Mouse (Mus musculus) CH12.LX (cell line): ENCODE data around the gene Olfr351. TPM values are rescaled to one million over a fixed set of nuclear protein-coding genes. Genes with fewer than 3 reads are reported as not detected.

Experiments used
- DNase-seq: peaks from one replicate; pipeline ENCODE4 v3.0.0-alpha.2; 2013; ENCODE audit errors: extremely low read depth
- H3K27ac ChIP-seq: 2 replicates; pipeline ENCODE4 v1.5.1; 2012; ENCODE audit warnings: low read depth, mild to moderate bottlenecking, control low read depth, moderate library complexity; ENCODE audit not compliant: insufficient read depth
- H3K27me3 ChIP-seq: replicated peaks from 2 replicates; pipeline ENCODE3; 2012; ENCODE audit warnings: inconsistent platforms
- H3K36me3 ChIP-seq, 2 experiments: replicated peaks in 1 of 2; 2 replicates each; pipeline versions ENCODE3 to v1.6.1; 2012; ENCODE audit warnings: inconsistent platforms in 1 of 2, low read length in 1 of 2, mild to moderate bottlenecking in 1 of 2, mixed read lengths in 1 of 2, moderate library complexity in 1 of 2; ENCODE audit not compliant: control insufficient read depth in 1 of 2, insufficient read depth in 1 of 2
- H3K4me1 ChIP-seq, 2 experiments: 2 replicates each; pipeline ENCODE4 v1.6.1; 2012; ENCODE audit warnings: inconsistent platforms in 1 of 2, moderate library complexity in 1 of 2; ENCODE audit not compliant: insufficient read depth in 2 of 2, control insufficient read depth in 1 of 2
- H3K4me2 ChIP-seq: 2 replicates; pipeline ENCODE4 v1.6.1; 2012; ENCODE audit warnings: low read depth, mild to moderate bottlenecking, control low read depth; ENCODE audit not compliant: poor library complexity, insufficient read depth, severe bottlenecking
- H3K4me3 ChIP-seq, 3 experiments: fragments of 150-350 bp in 1 of 3; sonication (generic) in 1 of 3; replicated peaks in 1 of 3; 2 replicates each; pipeline versions ENCODE3 to v1.5.1; 2011 to 2012; ENCODE audit warnings: low read depth in 2 of 3, low read length in 2 of 3, mild to moderate bottlenecking in 2 of 3, moderate library complexity in 2 of 3, control low read depth in 1 of 3, improper control_type of control experiment in 1 of 3, inconsistent platforms in 1 of 3, mixed read lengths in 1 of 3; ENCODE audit not compliant: poor library complexity in 1 of 3
- H3K79me2 ChIP-seq: replicated peaks from 2 replicates; pipeline ENCODE4 v1.6.1; 2012; ENCODE audit warnings: mild to moderate bottlenecking, moderate library complexity; ENCODE audit not compliant: control insufficient read depth, poor library complexity, insufficient read depth, severe bottlenecking; ENCODE audit errors: extremely low read depth
- H3K9ac ChIP-seq: 2 replicates; pipeline ENCODE4 v1.6.1; 2012; ENCODE audit warnings: low read depth, mild to moderate bottlenecking, control low read depth, moderate library complexity; ENCODE audit not compliant: insufficient read depth
- H3K9me3 ChIP-seq: replicated peaks from 2 replicates; pipeline ENCODE3; 2012; ENCODE audit warnings: low read length, inconsistent platforms, mixed read lengths
- BHLHE40 ChIP-seq: IDR thresholded peaks from 2 replicates; pipeline ENCODE4 v1.6.1; 2011; ENCODE audit warnings: mild to moderate bottlenecking, low read depth, low read length, improper control_type of control experiment
- CHD2 ChIP-seq: IDR thresholded peaks from 2 replicates; pipeline ENCODE4 v1.6.1; 2011; ENCODE audit warnings: low read length, improper control_type of control experiment
- ELF1 ChIP-seq: IDR thresholded peaks from 2 replicates; pipeline ENCODE4 v1.6.1; 2014; ENCODE audit warnings: low read depth, mild to moderate bottlenecking, inconsistent platforms, low read length, improper control_type of control experiment
- EP300 ChIP-seq: IDR thresholded peaks from 2 replicates; pipeline ENCODE4 v1.6.1; 2011; ENCODE audit warnings: low read length, improper control_type of control experiment
- GABPA ChIP-seq: IDR thresholded peaks from 2 replicates; pipeline ENCODE4 v1.6.1; 2012; ENCODE audit warnings: low read depth, low read length, improper control_type of control experiment, inconsistent platforms; ENCODE audit not compliant: insufficient replicate concordance
- IRF4 ChIP-seq: IDR thresholded peaks from 2 replicates; pipeline ENCODE4 v1.6.1; 2014; ENCODE audit warnings: low read depth, mild to moderate bottlenecking, inconsistent platforms, low read length, improper control_type of control experiment
- JUN ChIP-seq: IDR thresholded peaks from 2 replicates; pipeline ENCODE4 v1.6.1; 2011; ENCODE audit warnings: low read depth, mild to moderate bottlenecking, low read length, improper control_type of control experiment, moderate library complexity; ENCODE audit not compliant: insufficient read depth
- JUND ChIP-seq: conservative IDR thresholded peaks from 2 replicates; pipeline ENCODE4 v1.6.1; 2011; ENCODE audit warnings: low read depth, low read length, improper control_type of control experiment
- MAFK ChIP-seq: IDR thresholded peaks from 2 replicates; pipeline ENCODE4 v1.6.1; 2011; ENCODE audit warnings: low read length, improper control_type of control experiment; ENCODE audit not compliant: insufficient replicate concordance
- MAX ChIP-seq: IDR thresholded peaks from 2 replicates; pipeline ENCODE4 v1.6.1; 2011; ENCODE audit warnings: low read length, improper control_type of control experiment
- MAZ ChIP-seq: IDR thresholded peaks from 2 replicates; pipeline ENCODE4 v1.6.1; 2012; ENCODE audit warnings: low read depth, mild to moderate bottlenecking, inconsistent platforms, low read length, improper control_type of control experiment, moderate library complexity
- MYC ChIP-seq: IDR thresholded peaks from 2 replicates; pipeline ENCODE4 v1.6.1; 2011; ENCODE audit warnings: low read depth, mild to moderate bottlenecking, improper control_type of control experiment, low read length
- NRF1 ChIP-seq: IDR thresholded peaks from 2 replicates; pipeline ENCODE4 v1.6.1; 2014; ENCODE audit warnings: low read depth, mild to moderate bottlenecking, inconsistent platforms, low read length, improper control_type of control experiment, moderate library complexity
- PAX5 ChIP-seq: IDR thresholded peaks from 2 replicates; pipeline ENCODE4 v1.6.1; 2012; ENCODE audit warnings: low read length, inconsistent platforms, mixed read lengths
- POLR2A ChIP-seq: IDR thresholded peaks from 2 replicates; pipeline ENCODE4 v1.6.1; 2011; ENCODE audit warnings: low read depth, mild to moderate bottlenecking, improper control_type of control experiment, low read length
- POLR2AphosphoS2 ChIP-seq: IDR thresholded peaks from 2 replicates; pipeline ENCODE4 v1.6.1; 2011; ENCODE audit warnings: low read depth, low read length, improper control_type of control experiment
- RCOR1 ChIP-seq: conservative IDR thresholded peaks from 2 replicates; pipeline ENCODE4 v1.6.1; 2012; ENCODE audit warnings: low read depth, mild to moderate bottlenecking, inconsistent platforms, low read length, improper control_type of control experiment
- SMC3 ChIP-seq: IDR thresholded peaks from 2 replicates; pipeline ENCODE4 v1.6.1; 2011; ENCODE audit warnings: low read depth, low read length, improper control_type of control experiment
- TBP ChIP-seq: conservative IDR thresholded peaks from 2 replicates; pipeline ENCODE4 v1.6.1; 2011; ENCODE audit warnings: low read depth, low read length, improper control_type of control experiment
- TCF12 ChIP-seq: IDR thresholded peaks from 2 replicates; pipeline ENCODE4 v1.6.1; 2014; ENCODE audit warnings: low read depth, mild to moderate bottlenecking, inconsistent platforms, low read length, improper control_type of control experiment
- USF1 ChIP-seq: IDR thresholded peaks from 2 replicates; pipeline ENCODE4 v1.6.1; 2014; ENCODE audit warnings: low read depth, mild to moderate bottlenecking, inconsistent platforms, low read length, improper control_type of control experiment
- USF2 ChIP-seq: conservative IDR thresholded peaks from 2 replicates; pipeline ENCODE4 v1.6.1; 2011; ENCODE audit warnings: low read depth, low read length, improper control_type of control experiment
- ZC3H11A ChIP-seq: IDR thresholded peaks from 2 replicates; pipeline ENCODE4 v1.6.1; 2012; ENCODE audit warnings: low read depth, mild to moderate bottlenecking, inconsistent platforms, low read length, improper control_type of control experiment
- ZKSCAN1 ChIP-seq: IDR thresholded peaks from 2 replicates; pipeline ENCODE4 v1.6.1; 2012; ENCODE audit warnings: low read depth, inconsistent platforms, low read length, improper control_type of control experiment, borderline replicate concordance
- ZMIZ1 ChIP-seq: IDR thresholded peaks from 2 replicates; pipeline ENCODE4 v1.6.1; 2012; ENCODE audit warnings: low read depth, mild to moderate bottlenecking, inconsistent platforms, low read length, improper control_type of control experiment
- ZNF384 ChIP-seq: IDR thresholded peaks from 2 replicates; pipeline ENCODE4 v1.6.1; 2012; ENCODE audit warnings: low read depth, low read length, improper control_type of control experiment, inconsistent platforms
- dilution Hi-C: fragments of 300-500 bp; cut with MboI; formaldehyde crosslinking; loops from 2 replicates; pipeline ENCODE4 v1.14.3; 2020; ENCODE audit warnings: low sequenced_read_pairs; ENCODE audit not compliant: extremely low pct_unique_long_range_greater_than_20kb, extremely low pct_ligation_motif_present
- in situ Hi-C: fragments of 300-500 bp; cut with MboI; formaldehyde crosslinking; loops from 3 replicates; pipeline ENCODE4 v1.14.3; 2019; ENCODE audit warnings: low sequenced_read_pairs, low pct_ligation_motif_present, low pct_unique_long_range_greater_than_20kb, mixed read lengths
- polyA plus RNA-seq: library from polyadenylated mRNA; unstranded; fragments of >175 nt; gene quantifications from 2 replicates; pipeline ENCODE4 v1.2.1, GENCODE M21; 2012; ENCODE audit warnings: low read depth; ENCODE audit not compliant: insufficient read length
- total RNA-seq, 2 experiments: library from RNA; depleted of rRNA; stranded (reverse); fragments of 300-350 nt in 1 of 2; fragments of >200 nt in 1 of 2; gene quantifications; 2 replicates each; pipeline ENCODE4 v1.2.3; 2012 to 2014

The Olfr351 gene
- total and polyA plus RNA-seq, 3 experiments, result not detected

DNA sequence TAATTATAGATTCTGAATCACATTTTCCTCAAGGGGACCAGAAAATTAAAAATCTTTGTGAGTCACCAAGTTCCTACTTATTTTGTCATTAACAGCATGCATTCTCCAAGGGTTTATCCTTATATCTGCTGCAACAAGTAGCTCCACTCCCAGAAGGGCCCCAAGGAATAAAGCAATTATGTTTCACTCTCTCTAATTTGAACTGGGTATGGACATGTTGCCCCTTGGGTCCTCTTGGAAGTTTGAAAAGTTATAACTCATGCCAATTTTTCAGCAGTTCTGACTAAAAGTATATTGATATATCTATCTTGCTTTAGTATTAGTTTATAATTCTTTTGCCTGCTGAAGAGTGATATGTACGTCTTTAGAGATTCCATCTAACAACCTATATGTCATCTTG is 5.7 kb upstream of the Olfr351 start, which contains the start of gene Olfr352:
Gene Olfr352 (plus strand): TSS at position 301 of the 400 bp plus-strand sequence.
- dilution Hi-C loops, result no loop called here
- no peaks in the 10 kb centered on the region for H3K9me3 ChIP-seq
- H3K4me3 ChIP-seq, result no peak within 1 kb of the TSS
- H3K36me3 ChIP-seq, result no peaks in the 10 kb centered on the region
- TF ChIP-seq ZKSCAN1 (no peak), USF1 (no peak), POLR2A (no peak), ZNF384 (no peak), BHLHE40 (no peak), SMC3 (no peak), USF2 (no peak), EP300 (no peak), MAZ (no peak), ZMIZ1 (no peak), MAFK (no peak), NRF1 (no peak), GABPA (no peak)
- TF ChIP-seq, all 38 proteins: peak for 0
- Histone ChIP-seq H3K4me2 (no peak within 1 kb of the TSS), H3K27ac (no peak within 1 kb of the TSS), H3K4me1 (no peaks in the 10 kb centered on the region), H3K9ac (no peak within 1 kb of the TSS), H3K79me2 (no peaks in the 10 kb centered on the region), H3K27me3 (peaks cover 30% of the 10 kb centered on the region)
- DNase-seq, result no peak
- in situ Hi-C loops, result no loop called here

DNA sequence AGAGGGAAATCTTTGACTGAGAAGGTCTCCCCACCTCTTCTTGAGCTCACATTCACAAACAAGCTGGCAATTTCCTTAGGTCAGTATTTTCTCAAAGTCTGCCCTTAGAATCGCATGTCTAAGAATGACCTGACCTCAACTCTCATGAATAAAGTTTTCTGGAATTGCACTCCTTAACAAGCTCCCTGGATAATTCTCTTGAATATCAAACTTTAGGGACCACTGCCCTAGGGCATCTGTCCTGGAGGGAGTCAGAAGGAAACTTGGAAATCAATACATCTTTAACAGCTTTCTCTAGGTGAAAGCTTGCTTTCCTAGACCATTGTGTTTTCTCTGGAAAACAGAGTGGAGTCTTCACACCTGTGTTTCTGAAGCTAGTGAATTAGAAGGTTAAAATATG is 16.4 kb downstream of the Olfr351 start, which contains the start of gene Olfr350:
Gene Olfr350 (plus strand): TSS at position 301 of the 400 bp plus-strand sequence.
- H3K9me3 ChIP-seq, result no peaks in the 10 kb centered on the region
- H3K9ac ChIP-seq, result no peak within 1 kb of the TSS
- no peak for DNase-seq
- no peaks in the 10 kb centered on the region for H3K79me2 ChIP-seq
- no peak within 1 kb of the TSS for H3K4me3 ChIP-seq
- TF ChIP-seq PAX5, result no peak
- in situ Hi-C loops (no loop called here), dilution Hi-C loops (no loop called here)
- H3K4me1 ChIP-seq, result no peaks in the 10 kb centered on the region
- peaks cover 36% of the 10 kb centered on the region for H3K27me3 ChIP-seq
- H3K36me3 ChIP-seq, result no peaks in the 10 kb centered on the region
- no peak within 1 kb of the TSS for H3K4me2 ChIP-seq
- H3K27ac ChIP-seq, result no peak within 1 kb of the TSS

DNA sequence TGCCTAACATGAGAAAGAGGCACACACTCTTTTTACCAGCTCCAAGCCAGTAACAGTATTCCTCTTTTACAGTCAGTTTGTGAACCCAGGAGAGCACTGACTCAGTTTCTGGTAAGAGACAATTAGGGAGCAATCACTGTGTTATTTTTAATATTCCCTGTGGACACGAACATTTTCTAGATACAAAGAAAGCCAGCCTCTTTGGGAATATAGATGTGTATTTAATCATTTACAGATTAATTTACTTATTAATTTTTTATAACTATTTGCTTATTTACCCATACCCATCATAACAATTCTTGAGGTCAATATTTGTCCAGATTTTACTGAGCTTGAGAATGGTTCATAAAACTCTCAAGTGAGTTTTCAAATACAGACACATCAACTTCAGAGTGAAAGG is 45.5 kb downstream of the Olfr351 start, which contains the start of gene Olfr3:
Gene Olfr3 (minus strand): TSS at position 101 of the 400 bp plus-strand sequence.
- Histone ChIP-seq H3K79me2 (no peaks in the 10 kb centered on the region), H3K4me1 (no peaks in the 10 kb centered on the region), H3K4me3 (no peak within 1 kb of the TSS), H3K9me3 (peaks cover 8% of the 10 kb centered on the region), H3K27ac (no peak within 1 kb of the TSS), H3K9ac (no peak within 1 kb of the TSS), H3K27me3 (peaks cover 19% of the 10 kb centered on the region), H3K4me2 (no peak within 1 kb of the TSS), H3K36me3 (no peaks in the 10 kb centered on the region)
- in situ Hi-C loops (no loop called here), dilution Hi-C loops (no loop called here)
- TF ChIP-seq ZC3H11A (no peak), RCOR1 (no peak), IRF4 (no peak), MAFK (no peak), JUN (no peak), MYC (no peak), MAX (no peak), TBP (no peak), ELF1 (no peak), GABPA (no peak), CHD2 (no peak), NRF1 (no peak), TCF12 (no peak), JUND (no peak), USF1 (no peak), ZNF384 (no peak), USF2 (no peak), BHLHE40 (no peak), POLR2AphosphoS2 (no peak)
- no peak for DNase-seq
